Mouse (Mus musculus) layer of hippocampus, adult 18-20 months (tissue): ENCODE results near the gene Serpina10. TPM values are rescaled to one million over a fixed set of nuclear protein-coding genes. Genes with fewer than 3 reads are reported as not detected.
"Not testable (repeated sequence)": the region's sequence is repeated elsewhere in the genome, so short reads cannot be mapped to it uniquely, and the experiment has no call there.

Source experiments
- DNase-seq, 2 experiments: peaks; one replicate each; pipeline ENCODE4 v3.0.0; 2022; ENCODE audit warnings: low spot score in 2 of 2
- total RNA-seq, 2 experiments: library from RNA; stranded (reverse); gene quantifications; 2 replicates each; pipeline ENCODE4 v1.2.3; 2021

The Serpina10 gene
- total RNA-seq, 2 experiments from 2014 or later = not detected

- DNase-seq = no peak
These were observed 15.5 kb downstream of the Serpina10 start for GRCm38 (mm10) chr12:103615734-103616133.

GRCm38 (mm10) chr12:103615141-103615540 lies 16.1 kb downstream of the Serpina10 start:
- no peak for DNase-seq

GRCm38 (mm10) chr12:103601839-103602238 lies 29.4 kb downstream of the Serpina10 start:
- DNase-seq = no peak

- no peak for DNase-seq
These were observed 30.9 kb downstream of the Serpina10 start for GRCm38 (mm10) chr12:103600364-103600763.

- no peak for DNase-seq
These were observed 32.8 kb downstream of the Serpina10 start for GRCm38 (mm10) chr12:103598411-103598810.

GRCm38 (mm10) chr12:103583771-103584170 lies 47.5 kb downstream of the Serpina10 start:
- peak; percentile 28 to 57 for DNase-seq

GRCm38 (mm10) chr12:103578148-103578547 lies 53.1 kb downstream of the Serpina10 start:
- DNase-seq = not testable (repeated sequence)

- DNase-seq = no peak
These were observed 61.6 kb downstream of the Serpina10 start for GRCm38 (mm10) chr12:103569690-103570089.

- DNase-seq = no peak
These were observed 64.1 kb downstream of the Serpina10 start for GRCm38 (mm10) chr12:103567129-103567528.

GRCm38 (mm10) chr12:103565151-103565550 lies 66.1 kb downstream of the Serpina10 start:
- no peak for DNase-seq

Other genes starting within 250 kb of the Serpina10 start
- 10 to 100 TPM; 48.0 to 51.3 TPM for gene Otub2, start 242.8 kb downstream of the Serpina10 start, total RNA-seq
- gene 9330161L09Rik, start 223.6 kb downstream of the Serpina10 start, total RNA-seq = 1 to 10 TPM; 2.6 to 2.8 TPM
- 100 to 1,000 TPM; 247 to 250 TPM for gene Ddx24, start 205.6 kb downstream of the Serpina10 start, total RNA-seq
- gene Ifi27, start 197.2 kb downstream of the Serpina10 start, total RNA-seq = 100 to 1,000 TPM; 119 to 120 TPM
- gene Ifi27l2a, start 187.8 kb downstream of the Serpina10 start, total RNA-seq = 1 to 10 TPM; 1.6 to 1.7 TPM
- not detected for gene Ifi27l2b, start 174.2 kb downstream of the Serpina10 start, total RNA-seq
- gene Ppp4r4, start 99.2 kb downstream of the Serpina10 start, total RNA-seq = 10 to 100 TPM; 44.6 to 50.3 TPM
- gene Serpina6, start 25.8 kb upstream of the Serpina10 start, total RNA-seq = not detected
- gene Serpina16, start 44.7 kb upstream of the Serpina10 start, total RNA-seq = not detected
- gene Serpina1f, start 64.1 kb upstream of the Serpina10 start, total RNA-seq = not detected
- gene Serpina1d, start 142.1 kb upstream of the Serpina10 start, total RNA-seq = not detected
- not detected for gene Serpina1b, start 198.9 kb upstream of the Serpina10 start, total RNA-seq
- gene Serpina1a, start 232.1 kb upstream of the Serpina10 start, total RNA-seq = not detected